21 mouse cellular contexts compared by ENCODE assay signal in the genomic region with DNA sequence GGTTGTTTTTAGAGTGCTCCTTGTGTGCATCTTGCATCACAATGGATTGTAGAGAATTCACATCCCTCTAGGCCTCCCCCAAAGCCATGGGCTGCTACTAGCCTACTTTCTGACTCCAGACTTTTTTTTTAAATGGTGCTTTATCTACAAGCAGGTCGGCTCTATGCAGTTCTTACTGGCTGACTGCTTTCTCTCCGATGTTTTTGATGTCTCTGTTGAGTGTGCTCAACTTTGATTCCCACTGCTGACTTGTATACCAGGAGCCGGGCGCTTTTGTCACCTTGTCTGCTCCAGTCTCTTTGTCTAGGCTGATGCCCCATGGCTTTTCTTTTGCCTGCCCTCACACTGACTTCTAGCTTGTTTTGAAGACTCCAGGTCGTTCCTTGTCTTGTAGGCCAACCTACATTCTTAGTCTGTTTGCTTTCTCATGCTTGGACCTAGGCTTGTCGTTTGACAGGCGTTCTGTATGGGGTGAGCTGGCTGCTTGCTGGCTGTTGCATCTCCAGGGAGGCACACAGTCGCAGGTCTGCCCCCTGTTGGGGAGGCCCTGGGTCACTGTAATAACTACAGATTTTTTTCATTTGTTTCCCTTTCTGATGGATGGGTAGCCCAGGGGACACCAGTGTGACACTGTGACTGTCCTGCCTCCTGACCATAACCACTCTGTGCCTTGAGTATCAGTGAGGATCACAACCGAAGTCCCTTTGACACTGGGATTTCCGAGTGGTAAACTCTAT. TPM values are rescaled to one million over a fixed set of nuclear protein-coding genes. Genes with fewer than 3 reads are reported as not detected.
DNase-seq lines count a peak whose midpoint lies in the region; ATAC-seq and TF ChIP-seq lines count a peak whose summit lies in the region.
"Had no signal": no experiment of that assay in that cellular context is flagged by ENCODE, and none has a peak within 500 bp of the region (broad histone marks: within the 10 kb centered on the region; RNA-seq: fewer than 3 reads in every experiment).

No protein-coding gene starts in this region.

- no peak overlapping the region for H3K4me3 ChIP-seq in kidney, postnatal 0 days (replicated peaks; ENCODE audit: low read depth, low read length)
- no peak overlapping the region for H3K4me3 ChIP-seq in kidney, embryonic 15.5 days (replicated peaks)
- no peak overlapping the region for H3K4me3 ChIP-seq in olfactory bulb, adult 2 months (ENCODE audit: insufficient read depth, low read depth, low read length)
- H3K4me3 ChIP-seq: forebrain, embryonic 15.5 days; limb, embryonic 15.5 days; neural tube, embryonic 12.5 days had no signal

- DNase-seq in cerebellum, adult 11 months: peak; percentile 18
- DNase-seq in cerebellum, adult 8-10 months: no peak
- DNase-seq in kidney, postnatal 0 days (ENCODE audit: low spot score): no peak
- peak; percentile 8 for DNase-seq in lung, postnatal 36 days
- no peak for DNase-seq in lung, postnatal 25 days (ENCODE audit: low spot score)
- no peak for DNase-seq in left cerebral cortex, postnatal 36 days (ENCODE audit: low spot score in 2 of 2)
- DNase-seq: gastrocnemius, postnatal 25 days; heart, postnatal 4 days had no signal

- no peaks in the 10 kb centered on the region for H3K9me3 ChIP-seq in kidney, postnatal 0 days (replicated peaks; ENCODE audit: low read length)
- H3K9me3 ChIP-seq in kidney, embryonic 15.5 days (replicated peaks): no peaks in the 10 kb centered on the region
- H3K9me3 ChIP-seq: forebrain, embryonic 15.5 days; limb, embryonic 15.5 days; neural tube, embryonic 12.5 days had no signal

- no peak overlapping the region for H3K4me2 ChIP-seq in kidney, postnatal 0 days (ENCODE audit: low read length)
- H3K4me2 ChIP-seq in kidney, embryonic 15.5 days: no peak overlapping the region
- H3K4me2 ChIP-seq: forebrain, embryonic 15.5 days; heart, embryonic 11.5 days; limb, embryonic 15.5 days; neural tube, embryonic 12.5 days had no signal

- no peak overlapping the region for H3K9ac ChIP-seq in kidney, postnatal 0 days (ENCODE audit: low read depth, low read length)
- no peak overlapping the region for H3K9ac ChIP-seq in kidney, embryonic 15.5 days
- H3K9ac ChIP-seq: forebrain, embryonic 15.5 days; limb, embryonic 15.5 days; neural tube, embryonic 12.5 days had no signal

- no peaks in the 10 kb centered on the region for H3K36me3 ChIP-seq in kidney, postnatal 0 days (ENCODE audit: insufficient read depth, low read length)
- H3K36me3 ChIP-seq in kidney, embryonic 15.5 days: no peaks in the 10 kb centered on the region
- H3K36me3 ChIP-seq: forebrain, embryonic 15.5 days; limb, embryonic 15.5 days; neural tube, embryonic 12.5 days had no signal

- no peaks in the 10 kb centered on the region for H3K27me3 ChIP-seq in kidney, postnatal 0 days (ENCODE audit: insufficient read depth, low read length)
- H3K27me3 ChIP-seq in kidney, embryonic 15.5 days: no peaks in the 10 kb centered on the region
- H3K27me3 ChIP-seq: forebrain, embryonic 15.5 days; limb, embryonic 15.5 days; neural tube, embryonic 12.5 days had no signal

- H3K4me1 ChIP-seq in kidney, postnatal 0 days (replicated peaks; ENCODE audit: insufficient read depth, low read length): peaks cover 4% of the 10 kb centered on the region; the same call in 1 of the 2 replicates
- peaks cover 13% of the 10 kb centered on the region for H3K4me1 ChIP-seq in kidney, embryonic 15.5 days
- H3K4me1 ChIP-seq in olfactory bulb, adult 2 months (ENCODE audit: control insufficient read depth, insufficient read depth, low read length): peaks cover 49% of the 10 kb centered on the region

- TF ChIP-seq POLR2A in olfactory bulb, adult 2 months (IDR thresholded peaks at IDR 0.05; ENCODE audit: insufficient read depth, low read depth, low read length): no peak

- intact Hi-C loops in left cerebral cortex, postnatal 36 days (cut with DNase I): loop anchor here (5.0 to 10.0 kb wide), 4 partner anchors 53 to 535 kb away; no protein-coding TSS in a partner anchor

- WGBS in kidney, postnatal 0 days: 62% methylated on average over 10 of the region's 10 CpGs
- 63% methylated on average over 10 of the region's 10 CpGs for WGBS in kidney, embryonic 15.5 days
- WGBS in olfactory bulb, adult 2 months: 69% methylated on average over 10 of the region's 10 CpGs

- peak; percentile 42 for TF ChIP-seq CTCF in kidney, postnatal 0 days (IDR thresholded peaks at IDR 0.05; ENCODE audit: low read depth)
- TF ChIP-seq CTCF in olfactory bulb, adult 2 months (IDR thresholded peaks at IDR 0.05; ENCODE audit: insufficient read depth, low read depth, low read length): no peak

- H3K27ac ChIP-seq in kidney, postnatal 0 days: no peak overlapping the region
- H3K27ac ChIP-seq in kidney, embryonic 15.5 days: no peak overlapping the region
- H3K27ac ChIP-seq in olfactory bulb, adult 2 months (ENCODE audit: insufficient read depth, low read depth, low read length): 0 out of 2 replicates have a peak overlapping the region, but pooled peaks have one; percentile 19
- H3K27ac ChIP-seq: forebrain, embryonic 15.5 days; limb, embryonic 15.5 days; neural tube, embryonic 12.5 days had no signal

- no peak for ATAC-seq in kidney, postnatal 0 days (replicated peaks; ENCODE audit: low FRiP score, low read depth)
- no peak for ATAC-seq in kidney, embryonic 15.5 days (replicated peaks; ENCODE audit: low FRiP score)
- ATAC-seq: activated CD4-positive, CD25-positive, alpha-beta regulatory T cell, adult 4 months; forebrain, embryonic 15.5 days; inflammation-experienced regulatory T-cells, adult 6 months had no signal

RNA-seq across cellular contexts. Expression of a gene that starts 45.0 kb away (rescaled TPM):
- polyA plus RNA-seq in kidney, postnatal 0 days (2015; fragmentation: Nextera tagmentation; extraction: Ambion mirVana): not detected in 2 replicates
- polyA plus RNA-seq in kidney, embryonic 15.5 days (2015; fragmentation: Nextera tagmentation; extraction: Ambion mirVana): not detected in 2 replicates
- polyA plus RNA-seq in olfactory bulb, adult 2 months (2012; ENCODE audit: insufficient read depth, insufficient read length, low replicate concordance, missing spikeins): not detected in 2 replicates
- 1 to 10 TPM; 1.1 to 2.5 TPM for total RNA-seq in left cerebral cortex, postnatal 36 days (2021)
- total RNA-seq: common myeloid progenitor, adult 5-6 weeks; MEL; midbrain, postnatal 0 days had no signal
- polyA plus RNA-seq: activated CD4-positive, CD25-positive, alpha-beta regulatory T cell, adult 4 months; forebrain, embryonic 15.5 days; heart, embryonic 11.5 days; inflammation-experienced regulatory T-cells, adult 6 months; limb, embryonic 15.5 days; midbrain, postnatal 0 days; neural tube, embryonic 12.5 days; small intestine, adult 2 months; stomach, embryonic 16.5 days had no signal

Comparison
In these comparisons a context has a peak if more than half of its experiments do, and no peak if none do; other contexts are left out.
1. DNase-seq: peak in cerebellum, adult 11 months (single experiment) and lung, postnatal 36 days (single experiment); none in cerebellum, adult 8-10 months (single experiment), kidney, postnatal 0 days (single experiment), lung, postnatal 25 days (single experiment) and left cerebral cortex, postnatal 36 days (0 of 2).